Mouse (Mus musculus) urinary bladder, postnatal 10 days (tissue): ENCODE results near the gene Stk11.

Experiments
- DNase-seq: peaks from one replicate; pipeline ENCODE4 v3.0.0; 2022; ENCODE audit warnings: low spot score

Gene Stk11

GRCm38 (mm10) chr10:80115290-80115943, at the start of gene Stk11:
Gene Stk11, plus strand, starts transcription at chr10:80115803.
- DNase-seq: peak; percentile 99

- DNase-seq: no peak
Observed at GRCm38 (mm10) chr10:80069251-80069650, 46.4 kb upstream of the Stk11 start.

GRCm38 (mm10) chr10:80069948-80070450, 45.6 kb upstream of the Stk11 start:
- no peak for DNase-seq

- DNase-seq: no peak
Observed at GRCm38 (mm10) chr10:80070837-80071515, 44.6 kb upstream of the Stk11 start.

GRCm38 (mm10) chr10:80071516-80071900, 44.1 kb upstream of the Stk11 start:
- no peak for DNase-seq

GRCm38 (mm10) chr10:80072623-80073489, 42.7 kb upstream of the Stk11 start:
- no peak for DNase-seq

GRCm38 (mm10) chr10:80074813-80075601, 40.6 kb upstream of the Stk11 start:
- no peak for DNase-seq

- no peak for DNase-seq
Observed at GRCm38 (mm10) chr10:80075924-80076323, 39.7 kb upstream of the Stk11 start.

GRCm38 (mm10) chr10:80076386-80076785, 39.2 kb upstream of the Stk11 start:
- DNase-seq: no peak

- no peak for DNase-seq
Observed at GRCm38 (mm10) chr10:80077312-80077711, 38.3 kb upstream of the Stk11 start.

GRCm38 (mm10) chr10:80078366-80078765, 37.2 kb upstream of the Stk11 start:
- no peak for DNase-seq

GRCm38 (mm10) chr10:80080396-80081070, 35.1 kb upstream of the Stk11 start:
- no peak for DNase-seq

- no peak for DNase-seq
Observed at GRCm38 (mm10) chr10:80081075-80081474, 34.5 kb upstream of the Stk11 start.

- no peak for DNase-seq
Observed at GRCm38 (mm10) chr10:80084817-80085487, 30.7 kb upstream of the Stk11 start.

- no peak for DNase-seq
Observed at GRCm38 (mm10) chr10:80086847-80087246, 28.8 kb upstream of the Stk11 start.

GRCm38 (mm10) chr10:80087483-80087882, 28.1 kb upstream of the Stk11 start:
- no peak for DNase-seq

GRCm38 (mm10) chr10:80089146-80089545, 26.5 kb upstream of the Stk11 start:
- DNase-seq: no peak

GRCm38 (mm10) chr10:80091527-80091926, 24.1 kb upstream of the Stk11 start:
- DNase-seq: no peak

GRCm38 (mm10) chr10:80092690-80093089, 22.9 kb upstream of the Stk11 start:
- DNase-seq: no peak

GRCm38 (mm10) chr10:80094085-80094484, 21.5 kb upstream of the Stk11 start:
- no peak for DNase-seq

GRCm38 (mm10) chr10:80094684-80095083, 20.9 kb upstream of the Stk11 start:
- DNase-seq: no peak
